Mouse (Mus musculus): ENCODE data around the gene 4930452B06Rik. TPM values are rescaled to one million over a fixed set of nuclear protein-coding genes. Genes with fewer than 3 reads are reported as not detected.

The 4930452B06Rik gene
- total RNA-seq, 2 experiments from 2014 or later, result 6.0 to 7.3 TPM

- no peak for DNase-seq (ENCODE audit: low spot score in 2 of 2)
Observed at GRCm38 (mm10) chr14:8536024-8536423, 130.0 kb downstream of the 4930452B06Rik start.

GRCm38 (mm10) chr14:8525232-8525631, 140.8 kb downstream of the 4930452B06Rik start:
- DNase-seq (ENCODE audit: low spot score in 2 of 2), result no peak

DNA sequence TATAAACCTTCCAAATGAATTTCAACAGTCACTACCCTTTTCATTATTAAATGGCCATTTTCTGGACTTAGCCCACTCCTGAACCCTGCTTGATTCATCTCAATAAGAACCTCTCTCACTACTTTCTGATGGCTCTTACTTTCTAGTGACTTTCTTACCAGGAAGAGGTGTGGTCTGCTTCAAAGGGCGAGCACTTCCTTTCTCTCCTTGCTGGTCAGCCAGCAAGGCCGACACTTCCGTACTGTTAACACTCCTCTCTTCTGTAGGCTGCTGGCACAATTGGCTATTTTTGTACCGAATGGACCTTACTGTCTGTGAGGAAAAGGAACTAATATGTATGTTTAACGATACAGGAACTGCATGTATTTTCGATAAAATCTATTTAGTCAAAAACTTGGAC, 148.4 kb downstream of the 4930452B06Rik start:
- no peak for DNase-seq (ENCODE audit: low spot score in 2 of 2)

DNA sequence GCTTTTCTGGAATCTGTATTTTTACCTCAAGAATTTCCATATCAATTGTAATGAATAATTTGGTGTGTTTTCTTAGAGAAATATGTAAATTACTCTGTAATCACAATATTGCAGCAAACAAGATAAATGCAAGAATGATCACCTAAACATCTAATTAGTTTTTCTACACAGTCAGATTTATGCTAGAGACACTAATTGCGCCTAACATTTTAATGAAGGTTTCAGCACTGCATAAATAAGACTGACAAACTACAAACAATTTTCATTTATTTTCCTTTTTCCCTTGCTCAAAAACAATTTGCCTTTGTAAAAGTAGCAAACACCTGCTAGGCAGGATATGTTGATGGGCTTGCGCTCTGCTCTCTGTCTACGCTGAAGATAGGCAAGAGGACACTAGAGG, 152.0 kb downstream of the 4930452B06Rik start:
- DNase-seq (ENCODE audit: low spot score in 2 of 2), result no peak

- peak in 1 of 2 experiments; percentile 57 for DNase-seq (ENCODE audit: low spot score in 2 of 2)
Observed at GRCm38 (mm10) chr14:8511276-8511675, 154.8 kb downstream of the 4930452B06Rik start.

- DNase-seq (ENCODE audit: low spot score in 2 of 2), result peak; percentile 27 to 49
Observed at GRCm38 (mm10) chr14:8510288-8510959, 155.6 kb downstream of the 4930452B06Rik start.

- no peak for DNase-seq (ENCODE audit: low spot score in 2 of 2)
Observed at GRCm38 (mm10) chr14:8508669-8509068, 157.4 kb downstream of the 4930452B06Rik start.

- DNase-seq (ENCODE audit: low spot score in 2 of 2), result no peak
Observed at GRCm38 (mm10) chr14:8504206-8504605, 161.8 kb downstream of the 4930452B06Rik start.

GRCm38 (mm10) chr14:8503345-8503744, 162.7 kb downstream of the 4930452B06Rik start:
- DNase-seq (ENCODE audit: low spot score in 2 of 2), result no peak

- no peak for DNase-seq (ENCODE audit: low spot score in 2 of 2)
Observed at GRCm38 (mm10) chr14:8502496-8502895, 163.5 kb downstream of the 4930452B06Rik start.

DNA sequence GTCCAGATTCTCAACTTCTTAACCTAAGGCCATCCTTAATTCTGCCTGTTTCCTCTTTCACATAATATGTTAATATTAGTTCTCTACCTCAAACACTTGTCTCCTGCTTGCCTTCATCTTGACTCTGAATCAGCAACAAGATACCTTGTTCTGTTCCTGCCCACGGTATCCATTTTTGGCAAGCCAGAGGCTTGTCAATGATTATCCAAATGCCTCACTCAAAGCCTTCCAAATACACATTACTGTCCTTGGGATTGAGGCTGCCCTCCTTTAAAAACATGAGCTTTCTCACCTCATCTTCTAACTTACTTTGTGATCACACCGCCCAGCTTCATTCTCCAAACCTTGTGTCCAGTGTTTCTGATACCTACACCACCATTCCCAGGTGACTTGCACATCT, 170.3 kb downstream of the 4930452B06Rik start:
- no peak for DNase-seq (ENCODE audit: low spot score in 2 of 2)

- DNase-seq (ENCODE audit: low spot score in 2 of 2), result no peak
Observed at GRCm38 (mm10) chr14:8494952-8495351, 171.1 kb downstream of the 4930452B06Rik start.

DNA sequence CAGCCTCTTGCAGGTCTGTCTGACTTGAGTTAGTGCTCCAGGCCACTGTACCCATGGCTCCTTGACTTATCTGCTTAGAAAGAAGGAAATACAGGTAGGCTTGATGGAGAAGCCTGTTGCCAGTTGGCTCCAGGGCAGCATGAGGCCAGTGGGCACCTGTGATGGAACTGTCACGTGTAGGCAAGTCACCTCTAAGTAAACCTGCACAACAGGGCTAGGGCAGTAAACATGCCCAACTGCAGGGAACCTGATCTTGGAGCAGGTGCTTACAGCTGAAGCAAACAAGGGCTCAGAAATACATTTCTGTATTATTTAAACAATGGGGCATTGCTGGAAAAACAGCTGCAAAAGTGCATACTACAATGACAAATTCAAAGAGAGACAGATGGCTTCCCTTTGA, 171.8 kb downstream of the 4930452B06Rik start:
- no peak for DNase-seq (ENCODE audit: low spot score in 2 of 2)

- DNase-seq (ENCODE audit: low spot score in 2 of 2), result no peak
Observed at GRCm38 (mm10) chr14:8478098-8478497, 187.9 kb downstream of the 4930452B06Rik start.

GRCm38 (mm10) chr14:8477348-8477747, 188.7 kb downstream of the 4930452B06Rik start:
- no peak for DNase-seq (ENCODE audit: low spot score in 2 of 2)

- DNase-seq (ENCODE audit: low spot score in 2 of 2), result peak; percentile 75 to 88
Observed at GRCm38 (mm10) chr14:8476606-8477005, 189.4 kb downstream of the 4930452B06Rik start.

- DNase-seq (ENCODE audit: low spot score in 2 of 2), result no peak
Observed at GRCm38 (mm10) chr14:8475851-8476250, 190.2 kb downstream of the 4930452B06Rik start.

DNA sequence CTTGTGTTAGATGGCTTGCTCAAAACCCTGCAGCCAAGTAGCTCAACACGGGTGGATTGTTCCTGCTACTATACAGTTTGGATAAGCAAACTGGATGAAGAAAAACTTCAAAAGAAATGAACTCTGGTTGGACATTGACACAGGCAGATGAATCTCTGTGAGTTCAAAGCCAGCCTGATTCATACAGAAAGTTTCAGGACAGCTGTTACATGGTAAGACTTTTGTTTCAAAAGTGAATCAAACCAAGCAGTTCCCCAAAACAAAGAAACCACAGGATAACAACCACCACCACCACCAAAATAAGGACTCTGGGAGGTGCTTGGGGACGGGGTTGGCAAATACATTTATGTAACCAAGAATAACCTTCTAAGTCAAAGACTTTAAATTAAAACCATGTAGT, 193.2 kb downstream of the 4930452B06Rik start:
- no peak for DNase-seq (ENCODE audit: low spot score in 2 of 2)

DNA sequence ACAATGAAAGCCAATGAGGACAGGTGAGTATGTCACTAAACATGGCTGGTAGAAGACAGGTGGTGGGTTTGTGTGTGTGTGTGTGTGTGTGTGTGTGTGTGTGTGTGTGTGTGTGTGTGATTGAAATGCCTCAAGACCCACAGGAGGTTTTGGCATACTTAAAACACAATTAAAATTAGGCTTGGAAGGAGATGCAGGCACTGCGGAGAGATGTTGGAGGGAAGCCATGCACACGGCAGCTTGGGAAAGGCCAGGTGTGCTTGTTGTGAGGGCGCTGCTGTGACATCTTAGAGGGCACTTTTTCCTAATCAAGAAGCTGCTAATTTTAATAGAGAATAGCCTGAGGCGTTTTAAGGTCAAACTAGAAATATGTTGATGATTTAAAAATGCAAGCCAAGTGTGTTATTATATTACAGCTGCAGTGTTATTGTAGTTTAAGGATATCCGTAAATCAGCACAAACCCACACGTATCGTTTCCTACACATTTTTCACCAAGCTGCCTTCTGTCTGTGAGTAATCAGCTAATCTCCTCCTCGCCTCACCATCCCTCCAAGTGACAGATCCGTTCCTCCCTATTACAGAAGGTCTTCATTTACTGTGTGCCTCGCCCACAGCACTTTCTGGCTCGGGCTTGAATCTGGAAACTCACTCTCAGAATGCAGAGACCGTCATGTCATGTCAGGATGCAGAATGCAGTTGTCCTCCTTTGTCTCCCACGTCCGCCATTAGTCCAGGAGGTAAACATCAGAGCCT, 201.5 kb downstream of the 4930452B06Rik start:
- no peak for DNase-seq (ENCODE audit: low spot score in 2 of 2)

GRCm38 (mm10) chr14:8462973-8463372, 203.1 kb downstream of the 4930452B06Rik start:
- no peak for DNase-seq (ENCODE audit: low spot score in 2 of 2)

DNA sequence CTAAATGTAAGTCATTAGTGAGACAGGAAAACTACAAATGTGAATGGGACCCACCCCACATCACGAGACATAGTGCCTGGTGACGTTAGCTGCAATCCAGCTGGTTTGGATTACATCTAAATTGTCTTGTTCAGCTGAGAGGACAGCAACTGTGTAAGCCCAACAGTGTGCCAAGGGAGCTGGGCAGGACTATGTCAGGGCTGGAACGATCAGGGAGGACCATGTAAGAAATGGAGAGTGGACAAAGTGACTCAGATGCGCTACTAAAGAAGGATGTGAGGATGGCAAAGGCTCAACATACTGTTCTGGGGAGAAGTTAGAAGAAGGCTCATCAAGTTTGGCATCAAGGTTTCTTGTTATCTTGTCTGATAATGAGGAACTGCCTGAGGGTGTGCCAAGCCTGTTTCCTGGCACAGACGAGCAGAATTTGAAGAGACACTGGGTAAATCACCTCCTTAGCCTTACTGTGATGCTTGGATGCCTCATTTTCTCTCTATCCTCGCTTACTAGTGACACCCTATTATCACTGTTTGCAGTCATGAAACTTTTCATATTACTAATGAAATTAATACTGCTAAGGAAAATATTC, 203.6 kb downstream of the 4930452B06Rik start:
- DNase-seq (ENCODE audit: low spot score in 2 of 2), result no peak

Data from layer of hippocampus, postnatal 14 days (tissue).